In the genomic region with DNA sequence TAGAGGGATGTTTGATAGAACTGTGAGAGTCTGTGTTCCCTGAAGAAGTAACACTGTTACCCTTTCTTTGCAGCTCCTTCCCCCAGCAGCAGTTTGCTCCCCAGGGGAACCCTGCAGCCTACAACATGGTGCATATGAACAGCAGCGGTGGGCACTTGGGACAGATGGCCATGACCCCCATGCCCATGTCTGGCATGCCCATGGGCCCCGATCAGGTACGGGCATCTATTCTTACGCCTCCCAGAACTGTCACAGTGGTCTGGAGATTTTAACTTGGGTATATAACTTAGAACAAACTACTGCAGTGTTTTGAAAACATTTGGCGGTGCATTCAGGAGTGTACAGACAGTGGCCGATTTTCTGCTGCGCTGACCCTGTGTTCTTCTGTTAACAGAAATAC, we compare ENCODE assay signal across 16 mouse cellular contexts.
"Had no signal": no experiment of that assay in that cellular context is flagged by ENCODE, and none has a peak within 500 bp of the region (broad histone marks: within the 10 kb centered on the region; RNA-seq: fewer than 3 reads in every experiment).

No protein-coding gene starts in this region.

- H3K4me2 ChIP-seq: neural tube, embryonic 12.5 days; neural tube, embryonic 13.5 days; stomach, embryonic 15.5 days had no signal

- H3K9ac ChIP-seq: neural tube, embryonic 12.5 days; neural tube, embryonic 13.5 days; stomach, embryonic 15.5 days had no signal

- DNase-seq: retina, postnatal 1 day; right cerebral cortex, adult 18-20 months; right cerebral cortex, postnatal 14 days; right cerebral cortex, postnatal 25 days; right cerebral cortex, postnatal 4 days; spleen, adult 18-20 months; thymus, adult 18-20 months; thymus, adult 2 months; thymus, postnatal 14 days; thymus, postnatal 25 days; thymus, postnatal 36 days; thymus, postnatal 4 days had no signal

- H3K27ac ChIP-seq: neural tube, embryonic 12.5 days; neural tube, embryonic 13.5 days; stomach, embryonic 15.5 days; stomach, postnatal 0 days had no signal

- H3K9me3 ChIP-seq: neural tube, embryonic 12.5 days; neural tube, embryonic 13.5 days; stomach, embryonic 15.5 days had no signal

- H3K4me1 ChIP-seq: neural tube, embryonic 12.5 days had no signal

- H3K27me3 ChIP-seq: neural tube, embryonic 12.5 days; neural tube, embryonic 13.5 days; stomach, embryonic 15.5 days had no signal

- H3K4me3 ChIP-seq: neural tube, embryonic 12.5 days; neural tube, embryonic 13.5 days; stomach, embryonic 15.5 days had no signal
